Mouse (Mus musculus): ENCODE results near the gene Cilp2.

GRCm38 (mm10) chr8:69888902-69889301 is 1.4 kb upstream of the Cilp2 start:
- TF ChIP-seq GABPA (IDR thresholded peaks at IDR 0.05; ENCODE audit: low read depth, low read length): no peak
- TF ChIP-seq ZKSCAN1 (IDR thresholded peaks at IDR 0.05; ENCODE audit: low read depth, low read length): no peak
- TF ChIP-seq E2F4 (IDR thresholded peaks at IDR 0.05; ENCODE audit: borderline replicate concordance, low read depth, low read length): no peak
- no peak for TF ChIP-seq POLR2A (IDR thresholded peaks at IDR 0.05; ENCODE audit: control insufficient read depth in 1 of 2, insufficient read depth in 1 of 2, low read depth in 1 of 2, low read length in 2 of 2, poor library complexity in 1 of 2)
- TF ChIP-seq POLR2AphosphoS2 (IDR thresholded peaks at IDR 0.05; ENCODE audit: low read length): no peak
- TF ChIP-seq SIN3A (IDR thresholded peaks at IDR 0.05; ENCODE audit: low read length): no peak
- no peak for TF ChIP-seq CTCF (IDR thresholded peaks at IDR 0.05 in 2 of 3, conservative IDR thresholded peaks at IDR 0.05 in 1 of 3; ENCODE audit: control insufficient read depth in 1 of 3, insufficient read depth in 1 of 3, low read depth in 2 of 3, low read length in 3 of 3, poor library complexity in 1 of 3, severe bottlenecking in 1 of 3)

All from MEL (cell line).